Mouse (Mus musculus): ENCODE data around the gene Uqcc2. TPM values are rescaled to one million over a fixed set of nuclear protein-coding genes. Genes with fewer than 3 reads are reported as not detected.

The Uqcc2 gene
- total and polyA plus RNA-seq, 3 experiments: 42.6 to 205 (median 113) TPM

DNA sequence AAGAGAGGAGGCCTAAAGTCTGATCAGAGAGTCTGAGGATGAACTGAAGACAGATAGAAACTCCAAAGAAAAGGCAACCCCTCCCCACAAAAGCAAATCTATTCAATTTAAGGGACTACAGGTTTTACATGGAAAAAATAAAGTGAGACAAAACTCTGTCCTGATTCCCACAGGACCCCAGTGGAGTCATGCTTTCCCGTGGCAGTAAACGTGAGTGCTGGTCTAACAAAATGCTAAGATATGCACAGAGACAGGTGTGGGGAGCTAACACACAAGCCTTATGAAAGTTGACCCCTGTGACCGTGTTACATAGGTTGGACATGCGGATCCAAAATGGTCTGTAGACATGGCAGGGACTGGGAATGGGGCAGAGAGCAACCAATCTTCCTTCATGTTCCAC is 43.0 kb upstream of the Uqcc2 start:
- Histone ChIP-seq H3K4me1 (ENCODE audit: insufficient read depth, low read depth, low read length) (peaks cover 14% of the 10 kb centered on the region), H3K36me3 (replicated peaks) (no peaks in the 10 kb centered on the region), H3K27me3 (ENCODE audit: insufficient read depth, low read length) (peaks cover 23% of the 10 kb centered on the region), H3K4me3 (ENCODE audit: low read depth, low read length) (no peak overlapping the region), H3K9me3 (replicated peaks) (peaks cover 7% of the 10 kb centered on the region)
- TF ChIP-seq CTCF (IDR thresholded peaks at IDR 0.05; ENCODE audit: low read depth, low read length) (no peak), GATA1 (IDR thresholded peaks at IDR 0.05; ENCODE audit: borderline replicate concordance, low read length) (no peak), POLR2AphosphoS5 (IDR thresholded peaks at IDR 0.05; ENCODE audit: insufficient replicate concordance, low read depth, low read length) (no peak)
- no peak for ATAC-seq (ENCODE audit: extremely low read depth, insufficient number of reproducible peaks, low FRiP score, poor library complexity, severe bottlenecking)
- no peak for DNase-seq (ENCODE audit: low spot score)

DNA sequence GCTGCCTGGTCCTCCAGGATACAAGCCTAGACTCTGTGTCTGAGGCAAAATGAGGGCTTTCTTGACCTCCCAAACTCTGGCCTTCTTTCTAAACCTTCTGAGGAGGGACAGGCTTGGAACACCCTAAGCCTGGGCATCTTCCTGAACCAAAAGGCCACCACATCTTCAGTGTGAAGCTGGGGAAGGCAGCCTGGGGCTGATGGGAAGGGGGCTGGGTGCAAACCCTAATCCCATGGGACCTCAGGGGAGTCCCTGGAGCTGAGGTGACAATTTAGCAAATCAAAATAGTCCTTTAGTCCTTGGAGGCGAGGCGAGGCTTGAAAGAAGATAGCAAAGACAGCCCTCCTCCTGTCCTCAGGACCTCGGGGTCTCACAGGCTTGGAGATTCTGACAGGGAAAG is 42.6 kb upstream of the Uqcc2 start:
- Histone ChIP-seq H3K4me3 (ENCODE audit: low read depth, low read length) (no peak overlapping the region), H3K9me3 (replicated peaks) (peaks cover 7% of the 10 kb centered on the region), H3K36me3 (replicated peaks) (no peaks in the 10 kb centered on the region), H3K4me1 (ENCODE audit: insufficient read depth, low read depth, low read length) (peaks cover 11% of the 10 kb centered on the region; the same call in 1 of the 2 replicates), H3K27me3 (ENCODE audit: insufficient read depth, low read length) (peaks cover 23% of the 10 kb centered on the region)
- no peak for TF ChIP-seq TAL1 (conservative IDR thresholded peaks at IDR 0.05; ENCODE audit: low read depth, low read length)
- TF ChIP-seq POLR2AphosphoS5 (IDR thresholded peaks at IDR 0.05; ENCODE audit: insufficient replicate concordance, low read depth, low read length): no peak
- no peak for TF ChIP-seq GATA1 (IDR thresholded peaks at IDR 0.05; ENCODE audit: borderline replicate concordance, low read length)
- no peak for TF ChIP-seq GATA2 (IDR thresholded peaks at IDR 0.05; ENCODE audit: borderline replicate concordance, low read depth, low read length)
- TF ChIP-seq CTCF (IDR thresholded peaks at IDR 0.05; ENCODE audit: low read depth, low read length): no peak
- no peak for DNase-seq (ENCODE audit: low spot score)
- ATAC-seq (ENCODE audit: extremely low read depth, insufficient number of reproducible peaks, low FRiP score, poor library complexity, severe bottlenecking): no peak

DNA sequence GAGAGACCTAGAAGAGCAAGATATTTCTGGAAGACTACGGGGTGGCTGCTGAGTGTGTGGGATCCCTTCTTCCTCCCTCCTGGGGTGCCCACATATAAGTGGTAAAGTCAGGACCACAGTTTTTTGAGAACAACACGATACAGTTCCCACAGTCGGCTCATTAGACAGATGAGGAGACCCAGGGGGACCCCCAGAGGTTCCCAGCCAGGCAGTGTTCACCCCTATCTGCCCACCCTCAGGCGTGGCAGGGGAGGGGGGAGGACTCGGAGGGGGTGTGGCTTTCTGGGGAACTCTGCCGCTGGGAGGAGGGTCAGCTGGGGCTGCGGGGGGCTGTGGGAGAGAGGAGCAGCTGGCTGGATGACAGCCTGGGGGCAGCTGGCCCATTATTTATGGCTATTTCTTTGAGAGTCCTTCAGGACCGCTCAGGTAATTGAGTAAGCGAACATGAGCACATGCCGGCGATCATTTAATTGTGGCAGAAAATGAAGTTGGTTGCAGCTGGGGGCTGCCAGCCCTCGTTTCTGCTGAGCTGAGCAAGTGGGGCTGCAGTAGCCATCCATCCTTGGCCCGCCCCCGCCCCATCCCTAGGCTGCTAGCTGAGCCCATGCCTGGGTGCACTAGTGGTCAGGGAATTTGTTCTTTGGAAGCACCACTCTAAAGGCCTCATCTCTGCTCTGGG is 41.6 kb upstream of the Uqcc2 start:
- no peak for DNase-seq (ENCODE audit: low spot score)
- no peak for ATAC-seq (ENCODE audit: extremely low read depth, insufficient number of reproducible peaks, low FRiP score, poor library complexity, severe bottlenecking)
- Histone ChIP-seq H3K4me3 (ENCODE audit: low read depth, low read length) (no peak overlapping the region), H3K27me3 (ENCODE audit: insufficient read depth, low read length) (peaks cover 32% of the 10 kb centered on the region), H3K36me3 (replicated peaks) (no peaks in the 10 kb centered on the region), H3K9me3 (replicated peaks) (peaks cover 7% of the 10 kb centered on the region), H3K4me1 (ENCODE audit: insufficient read depth, low read depth, low read length) (peaks cover 14% of the 10 kb centered on the region; the same call in 1 of the 2 replicates)
- TF ChIP-seq GATA2 (IDR thresholded peaks at IDR 0.05; ENCODE audit: borderline replicate concordance, low read depth, low read length): no peak
- no peak for TF ChIP-seq CTCF (IDR thresholded peaks at IDR 0.05; ENCODE audit: low read depth, low read length)
- TF ChIP-seq POLR2AphosphoS5 (IDR thresholded peaks at IDR 0.05; ENCODE audit: insufficient replicate concordance, low read depth, low read length): no peak
- TF ChIP-seq TAL1 (conservative IDR thresholded peaks at IDR 0.05; ENCODE audit: low read depth, low read length): no peak
- TF ChIP-seq GATA1 (IDR thresholded peaks at IDR 0.05; ENCODE audit: borderline replicate concordance, low read length): no peak

DNA sequence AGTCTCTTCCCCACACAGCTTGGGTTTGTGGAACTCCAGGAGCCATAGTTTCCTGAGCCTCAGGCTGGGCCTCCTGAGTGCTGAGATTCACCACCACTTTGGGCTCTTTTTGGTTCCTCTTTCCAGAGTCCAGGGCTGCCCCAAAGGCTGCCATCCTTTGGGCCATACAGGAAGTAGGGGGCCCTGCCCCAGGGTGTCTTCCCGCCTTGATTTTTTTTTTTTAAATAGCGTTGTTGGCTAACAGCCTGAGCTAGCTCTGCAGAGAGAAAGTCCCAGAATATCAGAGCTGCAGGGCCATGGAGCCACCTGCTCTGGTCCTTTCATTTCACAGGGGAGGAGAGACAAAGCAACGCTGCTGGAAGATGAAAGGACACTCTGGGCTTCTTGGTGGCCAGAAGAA is 40.0 kb upstream of the Uqcc2 start:
- DNase-seq (ENCODE audit: low spot score): no peak
- Histone ChIP-seq H3K4me3 (ENCODE audit: low read depth, low read length) (no peak overlapping the region), H3K4me1 (ENCODE audit: insufficient read depth, low read depth, low read length) (peaks cover 15% of the 10 kb centered on the region; the same call in 1 of the 2 replicates), H3K36me3 (replicated peaks) (no peaks in the 10 kb centered on the region), H3K9me3 (replicated peaks) (peaks cover 2% of the 10 kb centered on the region; the same call in 1 of the 2 replicates), H3K27me3 (ENCODE audit: insufficient read depth, low read length) (peaks cover 41% of the 10 kb centered on the region)
- TF ChIP-seq GATA1 (IDR thresholded peaks at IDR 0.05; ENCODE audit: borderline replicate concordance, low read length): no peak
- no peak for TF ChIP-seq TAL1 (conservative IDR thresholded peaks at IDR 0.05; ENCODE audit: low read depth, low read length)
- no peak for TF ChIP-seq CTCF (IDR thresholded peaks at IDR 0.05; ENCODE audit: low read depth, low read length)
- TF ChIP-seq GATA2 (IDR thresholded peaks at IDR 0.05; ENCODE audit: borderline replicate concordance, low read depth, low read length): no peak
- TF ChIP-seq POLR2AphosphoS5 (IDR thresholded peaks at IDR 0.05; ENCODE audit: insufficient replicate concordance, low read depth, low read length): no peak
- no peak for ATAC-seq (ENCODE audit: extremely low read depth, insufficient number of reproducible peaks, low FRiP score, poor library complexity, severe bottlenecking)

DNA sequence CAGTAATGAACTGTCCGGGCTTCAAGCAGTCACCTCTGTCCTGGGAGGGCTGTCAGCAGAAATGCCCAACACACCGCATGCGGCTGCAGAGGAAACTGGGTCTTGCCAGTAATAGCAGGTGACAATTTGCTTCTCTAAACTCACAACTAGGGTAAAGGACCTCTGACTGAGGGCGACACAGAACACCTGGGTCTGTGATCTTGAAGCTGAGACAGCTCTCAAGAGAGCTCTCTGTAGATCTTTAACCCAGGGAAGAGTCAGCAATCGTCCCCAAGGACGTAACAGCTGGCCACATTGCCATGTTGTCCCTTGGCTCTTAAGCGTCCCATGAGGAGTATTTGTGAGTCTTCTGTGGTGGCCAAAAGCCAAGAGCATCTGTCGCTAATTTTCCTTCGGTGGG is 38.7 kb upstream of the Uqcc2 start:
- ATAC-seq (ENCODE audit: extremely low read depth, insufficient number of reproducible peaks, low FRiP score, poor library complexity, severe bottlenecking) (no peak), DNase-seq (ENCODE audit: low spot score) (no peak)
- Histone ChIP-seq H3K36me3 (replicated peaks) (no peaks in the 10 kb centered on the region), H3K27me3 (ENCODE audit: insufficient read depth, low read length) (peaks cover 44% of the 10 kb centered on the region), H3K4me1 (ENCODE audit: insufficient read depth, low read depth, low read length) (peaks cover 9% of the 10 kb centered on the region; the same call in 1 of the 2 replicates), H3K4me3 (ENCODE audit: low read depth, low read length) (no peak overlapping the region), H3K9me3 (replicated peaks) (no peaks in the 10 kb centered on the region)
- TF ChIP-seq CTCF (IDR thresholded peaks at IDR 0.05; ENCODE audit: low read depth, low read length) (no peak), GATA1 (IDR thresholded peaks at IDR 0.05; ENCODE audit: borderline replicate concordance, low read length) (no peak), POLR2AphosphoS5 (IDR thresholded peaks at IDR 0.05; ENCODE audit: insufficient replicate concordance, low read depth, low read length) (no peak), GATA2 (IDR thresholded peaks at IDR 0.05; ENCODE audit: borderline replicate concordance, low read depth, low read length) (no peak), TAL1 (conservative IDR thresholded peaks at IDR 0.05; ENCODE audit: low read depth, low read length) (no peak)

DNA sequence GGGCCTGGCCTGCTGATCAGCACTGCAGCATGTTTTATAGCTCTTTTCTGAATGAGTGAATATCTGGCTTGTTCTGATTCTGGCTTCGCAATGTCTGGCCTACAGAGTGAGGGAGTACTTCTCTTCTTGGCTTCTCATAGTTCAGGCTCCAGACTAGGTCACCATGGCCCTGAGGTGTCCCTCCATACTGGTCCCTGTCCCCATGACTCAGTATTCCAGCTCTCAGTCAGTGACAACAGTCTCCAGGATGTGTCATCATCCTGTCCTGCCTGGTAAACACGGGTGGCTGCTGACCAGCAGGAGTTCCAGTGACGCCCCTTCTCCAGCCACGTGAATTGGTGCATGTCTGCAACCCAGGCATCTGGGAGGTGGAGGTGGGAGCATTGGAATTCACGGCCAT is 37.4 kb upstream of the Uqcc2 start:
- Histone ChIP-seq H3K4me3 (ENCODE audit: low read depth, low read length) (no peak overlapping the region), H3K4me1 (ENCODE audit: insufficient read depth, low read depth, low read length) (peaks cover 18% of the 10 kb centered on the region), H3K36me3 (replicated peaks) (no peaks in the 10 kb centered on the region), H3K9me3 (replicated peaks) (no peaks in the 10 kb centered on the region), H3K27me3 (ENCODE audit: insufficient read depth, low read length) (peaks cover 48% of the 10 kb centered on the region)
- TF ChIP-seq GATA1 (IDR thresholded peaks at IDR 0.05; ENCODE audit: borderline replicate concordance, low read length) (no peak), GATA2 (IDR thresholded peaks at IDR 0.05; ENCODE audit: borderline replicate concordance, low read depth, low read length) (no peak), POLR2AphosphoS5 (IDR thresholded peaks at IDR 0.05; ENCODE audit: insufficient replicate concordance, low read depth, low read length) (no peak), TAL1 (conservative IDR thresholded peaks at IDR 0.05; ENCODE audit: low read depth, low read length) (no peak), CTCF (IDR thresholded peaks at IDR 0.05; ENCODE audit: low read depth, low read length) (no peak)
- ATAC-seq (ENCODE audit: extremely low read depth, insufficient number of reproducible peaks, low FRiP score, poor library complexity, severe bottlenecking): no peak
- no peak for DNase-seq (ENCODE audit: low spot score)
